Mouse (Mus musculus) cerebellum, adult 18-20 months (tissue): ENCODE data around the gene Mavs.
A peak's percentile ranks its signal among the peaks of the same experiment; 100 is the strongest.

Source experiments
- DNase-seq, 2 experiments: peaks; one replicate each; pipeline ENCODE4 v3.0.0; 2021

The Mavs gene

GRCm38 (mm10) chr2:131262680-131263670, 29.1 kb downstream of the Mavs start:
- DNase-seq = peak in 1 of 2 experiments; percentile 16

GRCm38 (mm10) chr2:131264027-131264426, 30.2 kb downstream of the Mavs start:
- DNase-seq = no peak

- no peak for DNase-seq
Measured at GRCm38 (mm10) chr2:131265056-131265455, 31.2 kb downstream of the Mavs start.

GRCm38 (mm10) chr2:131275493-131275892, 41.6 kb downstream of the Mavs start:
- no peak for DNase-seq

GRCm38 (mm10) chr2:131276722-131277121, 42.9 kb downstream of the Mavs start:
- DNase-seq = no peak

GRCm38 (mm10) chr2:131281596-131281995, 47.7 kb downstream of the Mavs start:
- no peak for DNase-seq

- DNase-seq = no peak
Measured at GRCm38 (mm10) chr2:131286276-131286675, 52.4 kb downstream of the Mavs start.

GRCm38 (mm10) chr2:131290669-131291068, 56.8 kb downstream of the Mavs start:
- DNase-seq = no peak

- no peak for DNase-seq
Measured at GRCm38 (mm10) chr2:131296746-131297261, 62.9 kb downstream of the Mavs start.
